21 mouse cellular contexts compared by ENCODE assay signal in genomic region chr10:115125550-115125949, GRCm38 (mm10). TPM values are rescaled to one million over a fixed set of nuclear protein-coding genes. Genes with fewer than 3 reads are reported as not detected.
DNase-seq lines count a peak whose midpoint lies in the region; ATAC-seq and TF ChIP-seq lines count a peak whose summit lies in the region.
"Had no signal": no experiment of that assay in that cellular context is flagged by ENCODE, and none has a peak within 500 bp of the region (broad histone marks: within the 10 kb centered on the region; RNA-seq: fewer than 3 reads in every experiment).

No protein-coding gene starts in this region.

- H3K36me3 ChIP-seq in embryonic facial prominence, embryonic 13.5 days, result no peaks in the 10 kb centered on the region
- no peaks in the 10 kb centered on the region for H3K36me3 ChIP-seq in embryonic facial prominence, embryonic 10.5 days (replicated peaks)
- no peaks in the 10 kb centered on the region for H3K36me3 ChIP-seq in kidney, embryonic 16.5 days (ENCODE audit: insufficient read depth, low read length)
- no peaks in the 10 kb centered on the region for H3K36me3 ChIP-seq in kidney, embryonic 15.5 days
- H3K36me3 ChIP-seq in midbrain, embryonic 14.5 days (ENCODE audit: control insufficient read depth, insufficient read depth, low read length), result no peaks in the 10 kb centered on the region
- H3K36me3 ChIP-seq: heart, embryonic 15.5 days; hindbrain, embryonic 10.5 days; limb, embryonic 15.5 days had no signal

- 13% methylated on average over 5 of the region's 5 CpGs for WGBS in embryonic facial prominence, embryonic 13.5 days
- WGBS in embryonic facial prominence, embryonic 10.5 days, result 35% methylated on average over 5 of the region's 5 CpGs
- 29% methylated on average over 5 of the region's 5 CpGs for WGBS in kidney, embryonic 16.5 days
- WGBS in kidney, embryonic 15.5 days, result 33% methylated on average over 5 of the region's 5 CpGs
- WGBS in midbrain, embryonic 14.5 days, result 35% methylated on average over 5 of the region's 5 CpGs

- H3K27ac ChIP-seq in embryonic facial prominence, embryonic 13.5 days, result no peak overlapping the region
- H3K27ac ChIP-seq in embryonic facial prominence, embryonic 10.5 days (replicated peaks), result no peak overlapping the region
- H3K27ac ChIP-seq in kidney, embryonic 16.5 days (ENCODE audit: low read length), result no peak overlapping the region
- no peak overlapping the region for H3K27ac ChIP-seq in kidney, embryonic 15.5 days
- 0 out of 2 replicates have a peak overlapping the region, but pooled peaks have one; percentile 37 for H3K27ac ChIP-seq in midbrain, embryonic 14.5 days (replicated peaks; ENCODE audit: low read depth, low read length)
- H3K27ac ChIP-seq: heart, embryonic 15.5 days; hindbrain, embryonic 10.5 days; limb, embryonic 15.5 days had no signal

- no peak for ATAC-seq in embryonic facial prominence, embryonic 13.5 days (ENCODE audit: insufficient number of reproducible peaks, insufficient read depth, low FRiP score, low TSS enrichment, low read depth)
- no peak for ATAC-seq in kidney, embryonic 16.5 days (ENCODE audit: low FRiP score, low TSS enrichment)
- no peak for ATAC-seq in kidney, embryonic 15.5 days (replicated peaks; ENCODE audit: low FRiP score)
- ATAC-seq in midbrain, embryonic 14.5 days (ENCODE audit: low FRiP score, low TSS enrichment), result no peak
- no peak for ATAC-seq in granulocyte monocyte progenitor cell, adult 5-6 weeks (replicated peaks; ENCODE audit: poor library complexity, severe bottlenecking)
- ATAC-seq: inflammation-experienced regulatory T-cells, adult 6 months had no signal

- H3K4me2 ChIP-seq in embryonic facial prominence, embryonic 13.5 days, result peak overlapping the region; percentile 14; the same call in 1 of the 2 replicates
- 0 out of 2 replicates have a peak overlapping the region, but pooled peaks have one; percentile 7 for H3K4me2 ChIP-seq in kidney, embryonic 16.5 days (replicated peaks; ENCODE audit: low read depth, low read length)
- H3K4me2 ChIP-seq in kidney, embryonic 15.5 days, result no peak overlapping the region
- H3K4me2 ChIP-seq in midbrain, embryonic 14.5 days (ENCODE audit: low read length), result peak overlapping the region; percentile 11
- H3K4me2 ChIP-seq: heart, embryonic 15.5 days; limb, embryonic 15.5 days had no signal

- H3K9me3 ChIP-seq in embryonic facial prominence, embryonic 13.5 days, result no peaks in the 10 kb centered on the region
- H3K9me3 ChIP-seq in embryonic facial prominence, embryonic 10.5 days, result no peaks in the 10 kb centered on the region
- no peaks in the 10 kb centered on the region for H3K9me3 ChIP-seq in kidney, embryonic 16.5 days (ENCODE audit: low read length)
- no peaks in the 10 kb centered on the region for H3K9me3 ChIP-seq in kidney, embryonic 15.5 days (replicated peaks)
- no peaks in the 10 kb centered on the region for H3K9me3 ChIP-seq in midbrain, embryonic 14.5 days (ENCODE audit: control insufficient read depth, low read length)
- H3K9me3 ChIP-seq: heart, embryonic 15.5 days; hindbrain, embryonic 10.5 days; limb, embryonic 15.5 days had no signal

- H3K9ac ChIP-seq in embryonic facial prominence, embryonic 13.5 days, result no peak overlapping the region
- H3K9ac ChIP-seq in kidney, embryonic 16.5 days (replicated peaks; ENCODE audit: low read length), result no peak overlapping the region
- no peak overlapping the region for H3K9ac ChIP-seq in kidney, embryonic 15.5 days
- H3K9ac ChIP-seq in midbrain, embryonic 14.5 days (replicated peaks; ENCODE audit: low read length), result no peak overlapping the region
- H3K9ac ChIP-seq: heart, embryonic 15.5 days; limb, embryonic 15.5 days had no signal

- H3K4me3 ChIP-seq in embryonic facial prominence, embryonic 13.5 days, result no peak overlapping the region
- no peak overlapping the region for H3K4me3 ChIP-seq in embryonic facial prominence, embryonic 10.5 days
- no peak overlapping the region for H3K4me3 ChIP-seq in kidney, embryonic 16.5 days (ENCODE audit: low read length)
- no peak overlapping the region for H3K4me3 ChIP-seq in kidney, embryonic 15.5 days (replicated peaks)
- no peak overlapping the region for H3K4me3 ChIP-seq in midbrain, embryonic 14.5 days (replicated peaks; ENCODE audit: low read depth, low read length)
- H3K4me3 ChIP-seq: erythroblast, embryonic 14.5 days; heart, embryonic 15.5 days; hindbrain, embryonic 10.5 days; limb, embryonic 15.5 days had no signal

- H3K27me3 ChIP-seq in embryonic facial prominence, embryonic 13.5 days, result no peaks in the 10 kb centered on the region
- H3K27me3 ChIP-seq in embryonic facial prominence, embryonic 10.5 days (replicated peaks; ENCODE audit: low read depth, poor library complexity, severe bottlenecking), result no peaks in the 10 kb centered on the region
- H3K27me3 ChIP-seq in kidney, embryonic 16.5 days (ENCODE audit: insufficient read depth, low read length), result no peaks in the 10 kb centered on the region
- H3K27me3 ChIP-seq in kidney, embryonic 15.5 days, result no peaks in the 10 kb centered on the region
- H3K27me3 ChIP-seq in midbrain, embryonic 14.5 days (ENCODE audit: control insufficient read depth, insufficient read depth, low read length), result no peaks in the 10 kb centered on the region
- H3K27me3 ChIP-seq: CH12.LX; heart, embryonic 15.5 days; limb, embryonic 15.5 days had no signal

- no peak for TF ChIP-seq POLR2A in brain, embryonic 14.5 days (IDR thresholded peaks at IDR 0.05; ENCODE audit: borderline replicate concordance, extremely low read depth, insufficient read depth, insufficient read length, poor library complexity, severe bottlenecking)

- no peak for DNase-seq in embryonic facial prominence, embryonic 10.5 days (ENCODE audit: low spot score)
- peak; percentile 63 for DNase-seq in brain, embryonic 14.5 days (ENCODE audit: low read depth)
- DNase-seq in midbrain, embryonic 14.5 days, result peak; percentile 61
- no peak for DNase-seq in layer of hippocampus, postnatal 36 days
- DNase-seq: adrenal gland, adult 2 months; cerebellum, adult 9-10 months; gastrocnemius, postnatal 36 days; thymus, postnatal 36 days had no signal

- no peak for TF ChIP-seq CTCF in brain, embryonic 14.5 days (IDR thresholded peaks at IDR 0.05; ENCODE audit: borderline replicate concordance, extremely low read depth, insufficient read depth, insufficient read length)

- no peaks in the 10 kb centered on the region for H3K4me1 ChIP-seq in embryonic facial prominence, embryonic 13.5 days
- peaks cover 14% of the 10 kb centered on the region for H3K4me1 ChIP-seq in embryonic facial prominence, embryonic 10.5 days
- H3K4me1 ChIP-seq in kidney, embryonic 16.5 days (ENCODE audit: insufficient read depth, low read length), result 0 out of 2 replicates have a peak, but pooled peaks cover 3% of the 10 kb centered on the region
- H3K4me1 ChIP-seq in kidney, embryonic 15.5 days, result 0 out of 2 replicates have a peak, but pooled peaks cover 4% of the 10 kb centered on the region
- H3K4me1 ChIP-seq in midbrain, embryonic 14.5 days (ENCODE audit: control insufficient read depth, insufficient read depth, low read length), result peaks cover 8% of the 10 kb centered on the region
- H3K4me1 ChIP-seq: heart, embryonic 15.5 days; limb, embryonic 15.5 days had no signal

RNA-seq across cellular contexts. Expression of gene Tph2, which starts 59.3 kb away (rescaled TPM):
- polyA plus RNA-seq in embryonic facial prominence, embryonic 13.5 days (2015; fragmentation: Nextera tagmentation; extraction: Ambion mirVana), result 0.15 and 0.17 TPM in 2 replicates
- 0.16 TPM in 1 of 2 replicates, not detected in the other for polyA plus RNA-seq in embryonic facial prominence, embryonic 10.5 days (2016; fragmentation: Nextera tagmentation; extraction: Ambion mirVana)
- 0.06 TPM in 1 of 2 replicates, not detected in the other for polyA plus RNA-seq in kidney, embryonic 16.5 days (2015; fragmentation: Nextera tagmentation; extraction: Ambion mirVana)
- polyA plus RNA-seq in kidney, embryonic 15.5 days (2015; fragmentation: Nextera tagmentation; extraction: Ambion mirVana), result not detected in 2 replicates
- 1.6 and 3.2 TPM in 2 replicates for polyA plus RNA-seq in brain, embryonic 14.5 days (2012; rRNA removed)
- 6.9 and 8.5 TPM in 2 replicates for polyA plus RNA-seq in midbrain, embryonic 14.5 days (2014; fragmentation: Nextera tagmentation; extraction: Ambion mirVana)
- total RNA-seq in layer of hippocampus, postnatal 36 days (2021), result under 1 TPM; 0.67 to 0.73 TPM
- total RNA-seq in granulocyte monocyte progenitor cell, adult 5-6 weeks (2014; fragmentation: Nextera tagmentation), result not detected in 2 replicates
- not detected in 2 replicates for total RNA-seq in granulocyte monocyte progenitor cell, adult 5-6 weeks (2017)
- total RNA-seq: adrenal gland, adult 2 months; gastrocnemius, postnatal 36 days had no signal
- polyA plus RNA-seq: adrenal gland, adult 2 months; erythroblast, embryonic 14.5 days; heart, embryonic 15.5 days; inflammation-experienced regulatory T-cells, adult 6 months; kidney, embryonic 14.5 days; liver, embryonic 16.5 days; small intestine, adult 2 months had no signal

Comparison
In these comparisons a context has a peak if more than half of its experiments do, and no peak if none do; other contexts are left out.
1. DNase-seq: peak in brain, embryonic 14.5 days (single experiment) and midbrain, embryonic 14.5 days (single experiment); none in embryonic facial prominence, embryonic 10.5 days (single experiment) and layer of hippocampus, postnatal 36 days (0 of 2).